Mouse (Mus musculus): ENCODE measurements around the gene Myo16.

DNA sequence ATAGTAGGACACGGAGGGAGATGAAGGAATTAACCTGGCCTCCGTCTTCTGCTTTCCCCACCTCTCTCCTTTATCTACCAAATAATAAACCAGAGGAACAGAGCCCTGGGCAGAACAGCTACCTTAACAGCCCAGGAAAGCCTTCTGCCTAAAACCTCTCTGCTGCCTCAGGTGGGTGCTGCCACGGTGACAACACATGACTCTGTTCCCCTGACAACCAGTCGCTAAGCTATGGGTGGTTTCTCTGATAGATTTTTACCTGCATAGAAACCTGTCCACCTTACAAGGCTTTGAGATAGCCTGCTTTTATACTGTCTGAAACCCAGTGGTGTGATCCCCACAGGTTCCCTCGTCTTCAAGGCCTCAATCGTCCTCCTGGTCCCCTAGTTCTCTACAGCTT, 337.2 kb downstream of the Myo16 start:
- TF ChIP-seq POLR2A (IDR thresholded peaks at IDR 0.05; ENCODE audit: low read depth, low read length) (no peak), CTCF (IDR thresholded peaks at IDR 0.05; ENCODE audit: extremely low read depth, insufficient read length, insufficient replicate concordance, low read depth, low read length) (no peak)

All from small intestine, adult 2 months (tissue).